Mouse (Mus musculus) forebrain, embryonic 15.5 days (tissue): ENCODE data around the gene Cops6. TPM values are rescaled to one million over a fixed set of nuclear protein-coding genes. Genes with fewer than 3 reads are reported as not detected.

Experiments used
- ATAC-seq: fragments of 200-750 bp; cut with Nextera tagmentation; replicated peaks from 2 replicates; pipeline ENCODE4 v1.8.0; 2017; ENCODE audit warnings: mild to moderate bottlenecking, moderate TSS enrichment, moderate library complexity
- H3K27ac ChIP-seq: fragments of 300-500 bp; sonication (generic); replicated peaks from 2 replicates; pipeline ENCODE4 v1.5.1; 2015; ENCODE audit warnings: mild to moderate bottlenecking, inconsistent platforms
- H3K27me3 ChIP-seq: fragments of 300-500 bp; sonication (generic); 2 replicates; pipeline ENCODE4 v1.6.1; 2015; ENCODE audit warnings: inconsistent platforms
- H3K36me3 ChIP-seq: fragments of 300-500 bp; sonication (generic); 2 replicates; pipeline ENCODE4 v1.6.1; 2015; ENCODE audit warnings: mild to moderate bottlenecking, inconsistent platforms
- H3K4me1 ChIP-seq: fragments of 300-500 bp; sonication (generic); 2 replicates; pipeline ENCODE4 v1.6.1; 2015; ENCODE audit warnings: inconsistent platforms
- H3K4me2 ChIP-seq: fragments of 300-500 bp; sonication (generic); replicated peaks from 2 replicates; pipeline ENCODE4 v1.6.1; 2015; ENCODE audit warnings: mild to moderate bottlenecking, inconsistent platforms
- H3K4me3 ChIP-seq: fragments of 300-500 bp; sonication (generic); 2 replicates; pipeline ENCODE4 v1.5.1; 2015; ENCODE audit warnings: mild to moderate bottlenecking, inconsistent platforms
- H3K9ac ChIP-seq: fragments of 300-500 bp; sonication (generic); replicated peaks from 2 replicates; pipeline ENCODE4 v1.6.1; 2015; ENCODE audit warnings: mild to moderate bottlenecking, inconsistent platforms
- H3K9me3 ChIP-seq: fragments of 300-500 bp; sonication (generic); 2 replicates; pipeline ENCODE4 v1.6.1; 2016; ENCODE audit warnings: inconsistent platforms
- WGBS: fragments of 180-500 bp; shearing (Covaris S2); methylation state at CpG from one replicate; pipeline ENCODE4 v1.1.7; 2015; ENCODE audit warnings: mixed read lengths; 5-methylcytosine and 5-hydroxymethylcytosine counted together
- polyA plus RNA-seq: library from polyadenylated mRNA; unstranded; fragments of >200 nt; fragmentation: Nextera tagmentation; extraction: Ambion mirVana; gene quantifications from 2 replicates; pipeline ENCODE4 v1.2.1, GENCODE M21; 2015

Cops6 gene
- polyA plus RNA-seq, 1 experiment from 2014 or later, result 289 TPM

DNA sequence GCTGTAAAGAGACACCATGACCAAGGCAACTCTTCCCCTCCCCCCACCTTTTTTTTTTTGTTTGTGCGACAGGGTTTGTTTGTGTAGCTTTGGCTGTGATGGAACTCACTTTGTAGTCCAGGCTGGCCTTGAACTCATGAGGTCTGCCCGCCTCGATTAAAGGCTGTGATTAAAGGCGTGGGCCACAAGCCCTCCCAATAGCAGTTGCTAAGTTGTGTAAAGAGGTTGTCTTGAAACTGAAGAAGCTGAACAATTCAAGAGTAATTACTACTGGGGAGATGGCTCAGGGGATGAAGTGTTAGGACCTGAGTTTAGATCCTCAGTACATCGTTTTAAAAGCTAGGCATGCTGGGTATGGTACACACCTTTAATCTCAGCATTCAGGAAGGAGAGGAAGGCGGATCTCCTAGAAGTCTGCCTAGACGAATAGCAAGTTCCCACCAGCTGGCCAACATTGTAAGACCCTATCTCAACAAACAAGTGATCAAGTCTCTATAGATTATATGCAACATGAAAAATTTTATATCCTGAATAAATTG lies 578 bp upstream of the Cops6 start:
- Histone ChIP-seq H3K27me3 (no peaks in the 10 kb centered on the region), H3K4me1 (peaks cover 16% of the 10 kb centered on the region), H3K4me2 (peak overlapping the region; percentile 48), H3K9ac (peak overlapping the region; percentile 79), H3K4me3 (peak overlapping the region; percentile 80), H3K36me3 (peaks cover 31% of the 10 kb centered on the region), H3K9me3 (no peaks in the 10 kb centered on the region), H3K27ac (peak overlapping the region; percentile 76)
- WGBS, result 69% methylated on average over 7 of the region's 7 CpGs
- 0 out of 2 replicates have a peak, but pooled peaks have one; percentile 1 for ATAC-seq

DNA sequence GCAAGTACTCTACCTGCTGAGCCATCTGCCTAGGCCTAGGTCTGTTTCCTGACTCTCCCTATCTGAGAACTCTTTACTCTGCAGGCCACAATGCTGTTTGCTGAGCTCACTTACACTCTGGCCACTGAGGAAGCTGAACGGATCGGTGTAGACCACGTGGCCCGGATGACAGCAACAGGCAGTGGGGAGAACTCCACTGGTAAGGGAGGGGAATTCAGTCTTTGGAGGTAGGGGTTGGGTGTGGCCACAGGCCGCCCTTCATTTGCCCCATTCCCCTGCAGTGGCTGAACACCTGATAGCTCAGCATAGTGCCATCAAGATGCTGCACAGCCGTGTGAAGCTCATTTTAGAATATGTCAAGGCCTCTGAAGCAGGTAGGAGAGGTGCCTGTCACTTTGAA lies 2.2 kb downstream of the Cops6 start:
- Histone ChIP-seq H3K27ac (no peak overlapping the region), H3K9me3 (no peaks in the 10 kb centered on the region), H3K4me3 (no peak overlapping the region), H3K9ac (no peak overlapping the region), H3K36me3 (peaks cover 59% of the 10 kb centered on the region), H3K4me2 (no peak overlapping the region), H3K27me3 (no peaks in the 10 kb centered on the region), H3K4me1 (peaks cover 16% of the 10 kb centered on the region)
- 69% methylated on average over 6 of the region's 6 CpGs for WGBS
- ATAC-seq, result no peak

DNA sequence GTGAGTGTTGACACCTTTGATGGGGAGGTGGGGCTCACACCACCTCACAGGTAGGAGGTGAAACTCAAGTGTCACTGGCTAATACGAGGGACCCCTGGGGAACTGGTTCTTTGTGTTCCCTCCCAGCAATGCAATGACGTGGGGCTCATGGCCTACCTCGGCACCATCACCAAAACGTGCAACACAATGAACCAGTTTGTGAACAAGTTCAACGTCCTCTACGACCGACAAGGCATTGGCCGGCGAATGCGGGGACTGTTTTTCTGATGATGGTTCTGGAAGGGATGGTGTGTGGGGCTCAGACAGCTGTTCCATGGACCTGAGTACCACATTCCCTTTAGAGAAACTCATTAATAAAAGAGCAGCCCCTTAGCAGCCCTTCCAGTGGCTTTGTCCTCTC lies 2.7 kb downstream of the Cops6 start:
- no peak overlapping the region for H3K27ac ChIP-seq
- H3K27me3 ChIP-seq, result no peaks in the 10 kb centered on the region
- H3K9ac ChIP-seq, result no peak overlapping the region
- H3K36me3 ChIP-seq, result peaks cover 64% of the 10 kb centered on the region
- peaks cover 16% of the 10 kb centered on the region for H3K4me1 ChIP-seq
- H3K4me2 ChIP-seq, result no peak overlapping the region
- no peak for ATAC-seq
- H3K4me3 ChIP-seq, result no peak overlapping the region
- 58% methylated on average over 10 of the region's 10 CpGs for WGBS
- no peaks in the 10 kb centered on the region for H3K9me3 ChIP-seq

DNA sequence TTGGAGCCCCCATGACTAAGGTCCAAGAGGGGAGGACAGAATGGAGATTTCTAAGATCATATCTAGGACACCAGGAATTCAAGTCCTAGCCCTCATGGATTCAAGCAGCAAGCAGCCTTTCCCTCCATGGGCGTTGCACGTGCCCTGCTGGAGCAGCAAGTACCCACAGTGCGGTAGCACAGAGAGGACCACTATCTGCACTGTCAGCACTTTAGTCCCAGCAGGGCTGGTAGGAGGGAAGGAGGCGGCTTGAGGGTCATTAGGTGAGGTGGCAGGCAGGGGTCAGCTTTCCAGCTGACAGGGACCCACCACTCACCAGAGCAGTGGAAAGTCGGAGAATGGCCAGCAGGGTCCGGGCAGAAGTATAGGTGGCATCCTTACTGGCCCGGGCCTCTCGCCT lies 4.7 kb downstream of the Cops6 start:
- no peak overlapping the region for H3K9ac ChIP-seq
- H3K4me2 ChIP-seq, result no peak overlapping the region
- H3K27me3 ChIP-seq, result no peaks in the 10 kb centered on the region
- peaks cover 76% of the 10 kb centered on the region for H3K36me3 ChIP-seq
- H3K27ac ChIP-seq, result no peak overlapping the region
- H3K4me1 ChIP-seq, result peaks cover 27% of the 10 kb centered on the region
- no peak overlapping the region for H3K4me3 ChIP-seq
- no peak for ATAC-seq
- WGBS, result 87% methylated on average over 8 of the region's 8 CpGs
- no peaks in the 10 kb centered on the region for H3K9me3 ChIP-seq

DNA sequence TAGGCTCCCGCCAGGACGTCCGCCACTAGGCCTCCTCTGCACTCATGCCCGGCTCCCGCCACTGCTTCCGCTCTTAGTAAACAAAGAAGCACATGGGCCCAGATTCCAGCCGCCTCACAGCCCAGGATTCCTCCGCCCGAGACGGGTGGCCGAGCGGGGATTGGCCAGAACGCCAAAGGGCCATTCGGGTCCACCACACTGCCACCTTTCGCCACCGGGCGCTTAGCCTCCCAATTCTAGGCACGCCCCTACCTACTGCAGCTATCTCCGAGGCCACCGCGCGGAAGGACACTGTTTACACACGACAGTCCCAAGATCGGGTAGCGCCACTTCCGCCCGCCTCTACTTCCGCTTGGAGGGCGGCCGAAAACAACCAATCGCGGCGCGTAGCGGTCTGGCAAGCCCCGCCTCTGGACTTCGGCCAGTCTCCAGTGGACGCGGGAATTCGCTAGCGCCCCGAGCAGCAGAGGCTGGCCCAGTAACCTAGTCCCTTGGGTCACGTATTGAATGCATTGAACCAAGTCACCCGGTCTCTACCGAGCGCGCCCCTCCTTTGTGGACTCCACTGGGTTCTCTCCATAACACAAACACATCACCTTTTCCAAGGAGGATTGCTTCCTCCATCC lies 10.2 kb downstream of the Cops6 start:
- Histone ChIP-seq H3K9ac (peak overlapping the region; percentile 79), H3K27me3 (no peaks in the 10 kb centered on the region), H3K4me1 (peaks cover 31% of the 10 kb centered on the region), H3K27ac (peak overlapping the region; percentile 98), H3K36me3 (peaks cover 49% of the 10 kb centered on the region), H3K4me3 (peak overlapping the region; percentile 83), H3K4me2 (peak overlapping the region; percentile 85), H3K9me3 (no peaks in the 10 kb centered on the region)
- ATAC-seq, result peak; percentile 81
- under 1% methylated on average over 47 of the region's 47 CpGs for WGBS

DNA sequence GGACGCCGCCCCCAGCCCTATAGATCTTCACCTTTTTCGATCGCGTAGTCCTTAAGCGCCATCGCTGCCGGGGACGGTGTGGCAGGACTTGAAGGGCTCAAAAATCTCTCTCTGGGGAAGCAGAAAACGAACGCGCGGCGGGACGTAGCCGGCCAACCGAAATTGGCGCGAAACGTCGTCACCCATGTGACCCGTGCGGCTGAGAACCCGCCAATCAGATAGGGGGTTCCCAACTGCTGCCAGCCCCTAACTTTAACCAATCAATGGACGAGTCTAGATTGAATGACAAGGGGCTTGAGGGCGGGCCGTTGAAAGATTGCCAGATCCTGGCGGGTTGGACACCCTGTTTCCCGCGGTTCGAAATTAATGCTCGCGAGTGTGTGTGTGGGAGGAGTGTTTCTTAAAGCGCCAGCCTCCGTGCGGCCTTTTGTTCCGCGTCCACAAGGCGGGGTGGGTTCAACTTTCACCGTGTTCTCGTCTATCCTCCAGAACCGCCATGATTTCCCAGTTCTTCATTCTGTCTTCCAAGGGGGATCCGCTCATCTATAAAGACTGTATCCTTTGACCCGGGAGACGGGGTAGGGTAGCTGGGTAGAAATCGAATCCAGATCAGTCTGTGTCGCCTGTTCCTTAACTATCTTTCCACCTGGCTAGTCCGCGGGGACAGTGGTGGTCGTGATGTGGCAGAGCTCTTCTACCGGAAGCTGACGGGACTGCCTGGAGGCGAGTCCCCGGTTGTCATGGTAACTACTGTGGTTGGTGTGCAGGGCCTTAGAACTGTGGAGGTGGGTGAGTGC lies 11.0 kb downstream of the Cops6 start, which contains the start of the genes Ap4m1 and Mcm7:
Ap4m1 (plus strand) TSS at position 308 of the 797 bp plus-strand sequence.
Mcm7 (minus strand) TSS at position 728 of the 797 bp plus-strand sequence.
- H3K4me2 ChIP-seq, result peak within 1 kb of the TSS; percentile 85
- ATAC-seq, result peak; percentile 95
- no peaks in the 10 kb centered on the region for H3K27me3 ChIP-seq
- H3K9ac ChIP-seq, result peak within 1 kb of the TSS; percentile 79
- H3K4me1 ChIP-seq, result peaks cover 31% of the 10 kb centered on the region
- H3K36me3 ChIP-seq, result peaks cover 47% of the 10 kb centered on the region
- under 1% methylated on average over 54 of the region's 54 CpGs for WGBS
- peak within 1 kb of the TSS; percentile 98 for H3K27ac ChIP-seq
- no peaks in the 10 kb centered on the region for H3K9me3 ChIP-seq
- peak within 1 kb of the TSS; percentile 83 for H3K4me3 ChIP-seq

DNA sequence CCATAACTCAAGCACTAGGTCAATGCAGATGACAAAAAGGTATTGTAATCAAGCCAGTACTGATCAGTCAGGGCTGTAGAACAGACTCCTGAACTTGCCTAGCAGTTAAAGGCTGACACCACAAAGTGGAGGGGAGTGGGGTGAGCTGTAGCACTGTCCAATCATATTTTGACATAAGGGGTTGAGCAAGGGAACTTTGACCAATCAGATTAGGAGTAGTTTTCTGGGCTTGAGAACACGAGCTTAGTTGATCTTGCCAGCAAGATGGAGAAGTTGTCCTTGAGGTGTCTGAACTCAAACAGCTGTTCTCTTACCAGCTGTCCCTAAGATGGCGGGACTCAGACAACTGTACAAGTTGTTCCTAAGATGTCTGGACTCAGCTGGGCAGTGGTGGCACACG lies 12.3 kb downstream of the Cops6 start:
- WGBS, result 86% methylated on average over 3 of the region's 3 CpGs
- no peak overlapping the region for H3K27ac ChIP-seq
- no peaks in the 10 kb centered on the region for H3K9me3 ChIP-seq
- no peak for ATAC-seq
- H3K9ac ChIP-seq, result no peak overlapping the region
- peak overlapping the region; percentile 83 for H3K4me3 ChIP-seq
- H3K36me3 ChIP-seq, result peaks cover 47% of the 10 kb centered on the region
- H3K4me1 ChIP-seq, result peaks cover 31% of the 10 kb centered on the region
- H3K27me3 ChIP-seq, result no peaks in the 10 kb centered on the region
- H3K4me2 ChIP-seq, result peak overlapping the region; percentile 41; the same call in 1 of the 2 replicates

DNA sequence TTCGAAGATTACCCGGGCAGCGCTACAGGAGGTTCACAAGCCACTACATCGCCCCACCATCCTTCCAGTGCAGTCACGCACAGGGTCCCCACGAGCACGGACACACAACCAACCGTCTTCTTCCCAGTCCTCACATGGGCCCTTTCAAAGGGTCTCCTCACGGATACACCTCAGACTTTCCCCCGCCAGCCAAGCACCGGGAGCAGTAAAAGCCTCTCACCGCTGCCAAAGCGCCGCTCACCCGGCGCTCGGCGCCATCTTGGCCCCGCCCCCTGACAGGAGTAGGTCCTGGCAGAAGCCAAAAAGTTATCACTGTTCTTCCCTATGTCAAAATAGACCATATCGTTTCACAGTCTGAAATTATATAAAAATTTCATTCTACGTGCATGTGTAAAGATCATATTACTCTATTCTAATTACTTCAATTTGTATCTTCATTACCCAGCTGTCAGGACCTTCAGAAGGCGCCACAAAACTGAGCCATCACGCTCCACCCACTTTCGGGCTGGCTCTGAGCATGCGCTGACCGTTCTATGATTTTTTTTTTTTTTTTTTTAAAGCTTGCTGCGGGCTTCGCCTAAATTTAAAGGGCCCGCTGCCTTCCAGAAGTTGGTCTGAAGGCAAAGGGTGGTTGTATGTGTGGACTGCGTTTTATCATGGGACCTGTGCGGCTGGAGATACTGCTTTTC lies 26.2 kb downstream of the Cops6 start, which contains the start of the genes Taf6 and Cnpy4:
Taf6 (minus strand) TSS at position 502 of the 689 bp plus-strand sequence.
Cnpy4 (plus strand) TSS at position 536 of the 689 bp plus-strand sequence.
- peaks cover 21% of the 10 kb centered on the region for H3K4me1 ChIP-seq
- peaks cover 34% of the 10 kb centered on the region for H3K36me3 ChIP-seq
- no peaks in the 10 kb centered on the region for H3K9me3 ChIP-seq
- under 1% methylated on average over 31 of the region's 31 CpGs for WGBS
- H3K9ac ChIP-seq, result peak within 1 kb of the TSS; percentile 81
- H3K4me3 ChIP-seq, result peak within 1 kb of the TSS; percentile 70
- peak; percentile 84 for ATAC-seq
- H3K27me3 ChIP-seq, result no peaks in the 10 kb centered on the region
- H3K27ac ChIP-seq, result peak within 1 kb of the TSS; percentile 84
- peak within 1 kb of the TSS; percentile 70 for H3K4me2 ChIP-seq

DNA sequence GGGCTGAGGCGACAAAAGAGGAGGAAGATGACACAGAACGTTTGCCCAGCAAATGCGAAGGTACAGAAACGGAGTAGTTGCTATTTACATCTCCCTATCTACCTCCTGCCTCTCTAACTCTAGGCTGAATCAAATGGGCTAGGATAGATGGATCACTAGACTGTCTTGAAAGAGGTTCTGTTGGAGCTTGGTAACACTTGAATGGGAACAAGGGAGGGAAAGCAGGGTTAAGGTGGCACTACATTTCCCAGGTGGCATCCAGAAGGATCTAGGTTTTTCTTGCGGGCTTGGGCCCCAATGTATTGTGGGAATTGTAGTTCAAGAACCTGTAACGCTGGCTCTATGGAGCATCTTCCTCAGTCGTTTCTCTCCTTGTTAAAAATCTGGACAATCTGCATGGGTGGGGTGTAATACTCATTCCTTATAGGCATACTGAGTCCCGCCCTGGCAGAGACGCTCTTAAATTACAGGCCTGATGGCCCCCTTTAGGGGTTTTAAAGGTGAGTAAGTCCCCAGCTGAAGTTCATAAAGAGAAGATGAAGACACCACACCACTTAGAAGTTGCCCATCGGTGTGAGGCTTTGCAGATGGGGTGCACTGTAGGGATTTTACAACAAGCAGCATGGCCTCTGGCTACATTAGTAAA lies 26.9 kb downstream of the Cops6 start:
- peaks cover 21% of the 10 kb centered on the region for H3K4me1 ChIP-seq
- peaks cover 29% of the 10 kb centered on the region for H3K36me3 ChIP-seq
- WGBS, result under 1% methylated on average over 10 of the region's 10 CpGs
- peak overlapping the region; percentile 81 for H3K9ac ChIP-seq
- peak; percentile 92 for ATAC-seq
- H3K4me3 ChIP-seq, result peak overlapping the region; percentile 70
- H3K4me2 ChIP-seq, result peak overlapping the region; percentile 70
- no peaks in the 10 kb centered on the region for H3K9me3 ChIP-seq
- H3K27ac ChIP-seq, result peak overlapping the region; percentile 84
- H3K27me3 ChIP-seq, result no peaks in the 10 kb centered on the region

DNA sequence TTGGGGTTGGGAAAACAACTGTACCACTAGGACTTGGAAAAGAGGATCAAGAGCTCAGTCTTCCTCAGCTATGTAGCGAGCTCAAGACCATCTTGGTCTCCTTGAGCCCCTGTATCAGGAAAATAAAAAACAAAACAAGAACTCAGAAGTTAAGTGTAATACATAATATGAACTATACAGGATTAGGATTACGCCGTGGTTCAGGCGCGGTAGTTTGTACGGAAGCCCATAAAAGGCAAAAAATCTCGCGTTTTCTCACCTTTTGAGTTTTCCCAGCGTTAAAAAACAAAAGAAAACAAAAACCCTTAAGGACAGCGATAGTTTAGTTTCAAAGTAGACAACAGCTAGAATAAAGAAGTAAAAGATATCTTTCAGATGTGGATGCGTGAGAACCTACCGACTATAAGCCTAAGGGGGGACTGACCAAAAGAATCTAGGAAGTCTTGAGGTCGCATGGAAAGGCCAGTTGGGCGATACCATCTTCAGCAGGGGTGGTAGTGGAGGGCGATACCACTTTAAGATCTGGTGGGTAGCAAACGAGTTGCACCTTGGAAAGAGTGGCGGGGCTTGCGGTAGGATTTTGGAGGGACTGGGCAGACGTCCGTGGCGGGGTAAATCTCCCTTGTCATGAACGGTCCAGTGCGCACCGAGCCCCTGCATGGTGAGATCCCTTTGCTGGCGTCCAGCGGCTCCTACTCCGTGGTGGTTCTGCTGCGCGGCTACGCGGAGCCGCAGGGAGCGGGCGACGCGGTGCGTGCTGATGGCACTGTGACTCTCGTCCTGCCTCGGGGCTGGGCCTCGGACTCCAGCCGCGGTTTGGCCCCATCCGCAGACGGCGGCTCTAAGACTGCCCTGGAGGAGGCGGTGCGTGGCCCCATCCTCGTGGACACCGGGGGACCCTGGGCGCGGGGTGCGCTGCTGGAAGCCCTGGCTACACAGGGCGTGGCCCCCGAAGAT lies 33.2 kb downstream of the Cops6 start, which contains the start of gene Mblac1:
Mblac1 (plus strand) TSS at position 544 of the 957 bp plus-strand sequence.
- Histone ChIP-seq H3K4me3 (peak within 1 kb of the TSS; percentile 85), H3K27ac (peak within 1 kb of the TSS; percentile 86), H3K4me1 (peaks cover 21% of the 10 kb centered on the region), H3K36me3 (peaks cover 21% of the 10 kb centered on the region), H3K9ac (peak within 1 kb of the TSS; percentile 88), H3K9me3 (no peaks in the 10 kb centered on the region), H3K4me2 (peak within 1 kb of the TSS; percentile 94), H3K27me3 (no peaks in the 10 kb centered on the region)
- WGBS, result 6% methylated on average over 54 of the region's 54 CpGs
- ATAC-seq, result peak; percentile 80
